Mouse (Mus musculus) liver, adult 2 months (tissue): ENCODE results near the gene Gak.

Experiments
- CTCF ChIP-seq: fragments of 200-500 bp; IDR thresholded peaks from 2 replicates; pipeline ENCODE4 v1.5.1; 2011; ENCODE audit warnings: low read depth, low read length, control low read depth
- POLR2A ChIP-seq: fragments of 200-500 bp; IDR thresholded peaks from 2 replicates; pipeline ENCODE4 v1.6.1; 2011; ENCODE audit warnings: low read length, control low read depth; ENCODE audit not compliant: insufficient read depth; ENCODE audit errors: extremely low read depth

DNA sequence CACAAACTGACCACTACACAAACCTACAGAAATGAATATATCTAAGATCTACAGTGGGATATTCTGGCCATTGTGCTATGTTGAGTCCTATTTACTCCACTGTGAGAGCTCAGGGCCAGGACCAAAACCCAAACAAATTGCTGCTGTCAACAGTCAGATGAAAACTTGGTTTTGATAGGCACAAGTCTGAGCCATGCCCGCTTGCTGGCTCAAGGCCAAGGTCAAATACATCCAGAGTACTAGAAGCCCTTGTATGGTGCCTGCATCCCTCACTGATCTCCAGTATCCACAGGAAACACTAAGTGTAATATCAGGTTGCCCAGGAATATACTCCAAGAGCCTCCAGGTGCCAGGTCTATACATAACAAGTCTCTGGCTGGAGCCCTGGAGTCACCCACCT is 58.6 kb downstream of the Gak start:
- no peak for TF ChIP-seq POLR2A
- TF ChIP-seq CTCF = no peak
